Mouse (Mus musculus) ovary, postnatal 10 days (tissue): ENCODE data around the gene Fbxl19.

Experiments
- DNase-seq: peaks from one replicate; pipeline ENCODE4 v3.0.0; 2022; ENCODE audit warnings: low spot score

Gene Fbxl19

GRCm38 (mm10) chr7:127801010-127801621, 56.8 kb downstream of the Fbxl19 start:
- no peak for DNase-seq

- DNase-seq: no peak
Observed at GRCm38 (mm10) chr7:127802313-127802712, 58.0 kb downstream of the Fbxl19 start.

DNA sequence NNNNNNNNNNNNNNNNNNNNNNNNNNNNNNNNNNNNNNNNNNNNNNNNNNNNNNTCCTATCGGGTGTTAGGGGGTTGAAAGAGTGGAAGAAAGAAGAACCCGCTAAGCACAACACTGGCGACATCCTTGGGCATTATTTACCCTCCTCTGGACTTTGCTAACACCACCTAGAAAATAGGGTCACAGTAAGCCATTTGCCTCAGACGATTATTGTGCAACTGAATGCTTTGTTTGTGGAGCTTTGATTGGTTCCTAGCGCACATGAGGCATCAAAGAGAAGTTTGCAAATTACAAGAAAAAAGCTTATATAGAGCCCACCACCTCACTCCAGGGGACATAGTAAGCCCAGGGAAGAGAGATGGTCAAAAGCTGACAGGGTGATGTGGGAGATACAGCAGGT, 64.5 kb downstream of the Fbxl19 start:
- no peak for DNase-seq

DNA sequence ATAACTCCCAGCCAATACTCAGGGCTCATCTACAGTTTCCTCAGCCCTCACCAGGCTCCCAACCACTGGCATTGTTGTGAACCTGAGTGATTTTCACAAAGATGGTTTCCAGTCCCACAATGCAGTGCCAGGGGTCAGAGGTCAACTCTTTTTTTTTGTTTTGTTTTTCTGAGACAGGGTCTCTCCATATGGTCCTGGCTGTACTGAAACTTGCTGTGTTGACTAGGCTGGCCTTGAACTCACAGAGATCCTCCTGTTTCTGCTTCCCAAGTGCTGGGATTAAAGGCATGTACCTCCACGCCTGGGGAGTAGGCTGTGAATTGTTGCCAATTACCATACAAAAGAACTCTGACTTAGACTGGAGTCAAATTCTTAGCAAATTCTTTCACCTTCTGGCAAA, 65.5 kb downstream of the Fbxl19 start:
- DNase-seq: no peak

- no peak for DNase-seq
Observed at GRCm38 (mm10) chr7:127810650-127811049, 66.3 kb downstream of the Fbxl19 start.

GRCm38 (mm10) chr7:127811240-127811639, 66.9 kb downstream of the Fbxl19 start:
- DNase-seq: no peak

DNA sequence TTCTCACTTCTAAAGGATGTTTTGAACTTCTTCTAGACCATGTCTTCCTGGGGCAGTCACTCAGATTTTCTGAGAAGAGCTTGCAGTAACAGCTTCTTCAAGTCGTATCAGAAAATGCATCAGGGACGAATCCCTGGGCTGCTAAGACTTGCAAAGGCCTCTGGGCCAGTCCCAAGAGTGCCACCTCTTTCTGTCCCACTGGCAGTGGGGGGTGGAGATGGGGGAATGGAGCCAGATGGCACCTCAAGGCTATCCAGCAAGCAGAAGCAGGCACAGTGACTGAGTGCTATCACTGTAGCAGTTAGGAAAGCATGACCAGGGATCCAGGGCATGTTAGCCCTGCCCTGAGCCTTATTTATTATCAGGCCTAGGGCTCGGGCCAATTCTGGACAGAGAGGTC, 67.9 kb downstream of the Fbxl19 start:
- DNase-seq: no peak

DNA sequence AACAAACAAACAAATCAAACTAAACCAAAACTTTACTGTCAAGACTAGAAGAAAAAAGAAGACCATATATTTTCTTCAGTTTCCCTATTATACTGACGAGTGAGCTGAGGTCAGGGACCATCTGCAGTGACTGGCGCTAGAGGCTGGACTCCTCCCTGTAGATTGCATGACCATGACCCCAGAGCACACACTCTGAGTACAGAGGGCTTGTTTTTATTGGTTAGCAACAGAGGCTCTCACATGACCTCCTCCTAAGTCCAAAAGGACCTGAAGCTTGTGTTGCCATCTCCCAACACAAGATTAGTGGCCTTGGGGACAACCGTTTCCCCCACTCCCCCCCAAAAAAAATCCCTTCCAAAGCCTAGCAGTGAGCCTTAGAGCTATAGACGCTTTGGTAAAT, 69.5 kb downstream of the Fbxl19 start:
- no peak for DNase-seq

DNA sequence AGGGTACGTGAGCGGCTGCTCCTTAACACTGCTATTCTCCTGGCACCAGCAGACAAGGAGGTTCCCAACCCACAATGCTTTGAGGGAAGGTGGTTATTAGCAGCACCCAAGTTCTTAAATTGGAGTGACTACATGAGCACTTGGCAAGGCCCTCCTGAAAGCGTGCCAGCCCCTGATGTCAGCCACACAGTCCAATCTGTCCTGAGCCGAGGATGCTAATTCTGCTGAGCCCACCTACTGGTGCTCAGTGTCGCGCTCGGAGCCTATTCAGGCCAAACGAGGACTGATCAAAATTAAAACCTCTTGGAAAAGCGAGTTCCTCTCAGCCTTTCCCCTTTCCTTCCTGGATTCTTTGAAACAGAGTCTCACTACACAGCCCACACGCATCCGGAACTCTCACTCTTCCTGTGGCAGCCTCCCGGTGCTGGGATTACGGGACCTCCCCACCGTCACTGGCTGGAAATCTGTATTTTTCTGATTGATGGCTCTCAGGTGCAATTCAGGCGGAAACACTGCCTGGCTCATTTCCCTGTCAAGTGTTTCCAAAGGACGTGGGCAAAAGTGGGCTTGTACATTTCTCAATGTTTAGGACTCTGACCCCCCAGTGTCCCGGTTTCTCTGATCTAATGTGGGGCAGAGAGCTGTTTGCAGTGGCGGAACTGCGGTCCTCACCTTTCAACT, 70.0 kb downstream of the Fbxl19 start:
- no peak for DNase-seq

- DNase-seq: no peak
Observed at GRCm38 (mm10) chr7:127815116-127815665, 70.8 kb downstream of the Fbxl19 start.

GRCm38 (mm10) chr7:127815954-127816821, 71.8 kb downstream of the Fbxl19 start:
- DNase-seq: no peak

DNA sequence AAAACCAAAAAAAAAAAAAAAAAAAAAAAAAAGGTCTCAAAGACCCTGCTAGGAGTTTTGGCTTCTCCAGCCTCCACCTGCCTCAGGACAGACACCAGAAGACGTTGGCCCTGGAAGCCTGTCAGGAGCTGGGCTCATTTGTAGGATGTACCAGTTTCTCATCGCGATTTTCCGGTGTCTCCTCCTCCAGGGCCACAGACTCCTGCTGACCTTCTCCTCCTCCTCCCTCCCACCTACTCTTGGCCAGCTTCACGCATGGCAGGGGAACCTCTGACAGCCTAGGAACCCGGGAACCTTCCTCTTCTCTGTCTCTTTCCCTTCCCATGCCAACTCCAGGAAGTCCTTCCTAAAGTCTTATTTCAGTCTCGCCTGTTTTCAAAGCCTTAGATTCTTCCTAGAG, 72.7 kb downstream of the Fbxl19 start:
- DNase-seq: no peak

GRCm38 (mm10) chr7:127817776-127818175, 73.4 kb downstream of the Fbxl19 start:
- DNase-seq: no peak
